In the genomic region with DNA sequence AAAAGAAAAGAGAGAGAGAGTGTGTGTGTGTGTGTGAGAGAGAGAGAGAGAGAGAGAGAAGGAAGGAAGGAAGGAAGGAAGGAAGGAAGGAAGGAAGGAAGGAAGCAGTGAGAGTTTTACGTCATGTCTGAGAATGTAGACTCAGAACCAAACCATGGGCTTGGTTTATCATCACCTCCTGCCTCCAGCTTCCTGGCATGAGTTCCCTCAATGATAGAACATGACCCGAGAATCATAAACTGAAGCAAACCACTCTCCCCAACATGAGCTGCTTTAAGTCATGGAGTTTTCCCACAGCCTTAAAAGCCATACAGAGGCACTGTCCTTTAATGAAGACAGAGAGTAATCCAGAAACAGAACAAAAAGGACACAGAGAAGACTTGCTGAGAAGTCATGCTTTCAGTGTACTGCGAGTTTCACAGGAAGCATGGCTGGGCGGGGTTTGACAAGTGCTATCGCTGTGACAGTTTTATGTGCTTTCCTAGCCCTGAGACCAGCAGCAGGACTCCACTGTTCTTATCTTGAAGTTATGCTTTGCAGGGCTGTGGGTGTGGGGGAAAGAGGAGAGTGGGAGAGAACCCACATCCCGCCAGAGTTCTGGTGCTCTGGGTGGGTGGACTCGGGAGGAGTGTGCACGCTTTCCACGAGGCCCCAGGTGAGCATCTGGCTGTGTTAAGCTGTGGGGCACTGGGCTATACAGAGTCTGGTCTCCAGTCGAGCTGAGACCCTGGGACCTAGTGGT, we compare ENCODE assay signal across 11 mouse cellular contexts. TPM values are rescaled to one million over a fixed set of nuclear protein-coding genes. Genes with fewer than 3 reads are reported as not detected.
DNase-seq lines count a peak whose midpoint lies in the region; ATAC-seq lines count a peak whose summit lies in the region.
"Had no signal": no experiment of that assay in that cellular context is flagged by ENCODE, and none has a peak within 500 bp of the region (broad histone marks: within the 10 kb centered on the region; RNA-seq: fewer than 3 reads in every experiment).

No protein-coding gene starts in this region.

- 0 out of 2 replicates have a peak overlapping the region, but pooled peaks have one; percentile 3 for H3K4me2 ChIP-seq in kidney, embryonic 15.5 days
- H3K4me2 ChIP-seq in forebrain, embryonic 15.5 days (replicated peaks): no peak overlapping the region
- H3K4me2 ChIP-seq: neural tube, embryonic 13.5 days had no signal

- H3K27me3 ChIP-seq in kidney, embryonic 15.5 days: no peaks in the 10 kb centered on the region
- H3K27me3 ChIP-seq in splenic B cell, adult 2 months (ENCODE audit: control insufficient read depth, insufficient read depth, low read length, poor library complexity, severe bottlenecking): no peaks in the 10 kb centered on the region
- H3K27me3 ChIP-seq in forebrain, embryonic 15.5 days: no peaks in the 10 kb centered on the region
- H3K27me3 ChIP-seq: neural tube, embryonic 13.5 days; Patski had no signal

- peak; percentile 96 for ATAC-seq in kidney, embryonic 15.5 days (replicated peaks; ENCODE audit: low FRiP score)
- ATAC-seq in forebrain, embryonic 15.5 days (replicated peaks): no peak
- ATAC-seq: Patski had no signal

- H3K36me3 ChIP-seq in kidney, embryonic 15.5 days: no peaks in the 10 kb centered on the region
- H3K36me3 ChIP-seq in splenic B cell, adult 2 months (ENCODE audit: control insufficient read depth, insufficient read depth, low read length, poor library complexity, severe bottlenecking): no peaks in the 10 kb centered on the region
- no peaks in the 10 kb centered on the region for H3K36me3 ChIP-seq in forebrain, embryonic 15.5 days
- H3K36me3 ChIP-seq: neural tube, embryonic 13.5 days had no signal

- H3K9me3 ChIP-seq in kidney, embryonic 15.5 days (replicated peaks): no peaks in the 10 kb centered on the region
- H3K9me3 ChIP-seq in forebrain, embryonic 15.5 days: no peaks in the 10 kb centered on the region
- H3K9me3 ChIP-seq: neural tube, embryonic 13.5 days had no signal

- H3K9ac ChIP-seq in kidney, embryonic 15.5 days: no peak overlapping the region
- H3K9ac ChIP-seq in forebrain, embryonic 15.5 days (replicated peaks): no peak overlapping the region
- H3K9ac ChIP-seq: neural tube, embryonic 13.5 days had no signal

- H3K4me3 ChIP-seq in kidney, embryonic 15.5 days (replicated peaks): no peak overlapping the region
- no peak overlapping the region for H3K4me3 ChIP-seq in forebrain, embryonic 15.5 days
- H3K4me3 ChIP-seq: neural tube, embryonic 13.5 days had no signal

- H3K27ac ChIP-seq in kidney, embryonic 15.5 days: peak overlapping the region; percentile 48
- no peak overlapping the region for H3K27ac ChIP-seq in forebrain, embryonic 15.5 days (replicated peaks)
- H3K27ac ChIP-seq: neural tube, embryonic 13.5 days had no signal

- H3K4me1 ChIP-seq in kidney, embryonic 15.5 days: peaks cover 3% of the 10 kb centered on the region; the same call in 1 of the 2 replicates
- H3K4me1 ChIP-seq in forebrain, embryonic 15.5 days: no peaks in the 10 kb centered on the region
- H3K4me1 ChIP-seq: neural tube, embryonic 13.5 days had no signal

- no peak for DNase-seq in kidney, adult 11 months
- peak; percentile 35 for DNase-seq in adrenal gland, postnatal 25 days
- DNase-seq in kidney, postnatal 4 days: peak; percentile 45 to 61
- DNase-seq in splenic B cell, adult 2 months (ENCODE audit: low read depth, low spot score): peak; percentile 25
- DNase-seq in left cerebral cortex, adult 11 months (ENCODE audit: low spot score): no peak
- DNase-seq in cerebellum, adult 18-20 months: no peak

- 38% methylated on average over 10 of the region's 10 CpGs for WGBS in kidney, embryonic 15.5 days
- WGBS in forebrain, embryonic 15.5 days: 87% methylated on average over 10 of the region's 10 CpGs

RNA-seq across cellular contexts. Expression of gene Serpinb9, which starts 9.7 kb away (rescaled TPM):
- polyA plus RNA-seq in kidney, embryonic 15.5 days (2015; fragmentation: Nextera tagmentation; extraction: Ambion mirVana): 8.8 and 9.3 TPM in 2 replicates
- 15.6 and 19.8 TPM in 2 replicates for total RNA-seq in adrenal gland, postnatal 25 days (2021)
- 0.98 and 1.5 TPM in 2 replicates for polyA plus RNA-seq in forebrain, embryonic 15.5 days (2015; fragmentation: Nextera tagmentation; extraction: Ambion mirVana)

RNA-seq across cellular contexts. Expression of gene Serpinb6b, which starts 28.3 kb away (rescaled TPM):
- 3.9 and 5.0 TPM in 2 replicates for polyA plus RNA-seq in kidney, embryonic 15.5 days (2015; fragmentation: Nextera tagmentation; extraction: Ambion mirVana)
- total RNA-seq in adrenal gland, postnatal 25 days (2021): 43.9 and 61.3 TPM in 2 replicates
- polyA plus RNA-seq in forebrain, embryonic 15.5 days (2015; fragmentation: Nextera tagmentation; extraction: Ambion mirVana): 1.1 and 1.6 TPM in 2 replicates

RNA-seq across cellular contexts. Expression of gene Serpinb9b, which starts 33.9 kb away (rescaled TPM):
- 0.14 TPM in 1 of 2 replicates, not detected in the other for polyA plus RNA-seq in kidney, embryonic 15.5 days (2015; fragmentation: Nextera tagmentation; extraction: Ambion mirVana)
- total RNA-seq in adrenal gland, postnatal 25 days (2021): 0.29 TPM in 1 of 2 replicates, not detected in the other
- polyA plus RNA-seq in forebrain, embryonic 15.5 days (2015; fragmentation: Nextera tagmentation; extraction: Ambion mirVana): 0.28 and 0.34 TPM in 2 replicates
- polyA plus RNA-seq: limb, embryonic 11.5 days had no signal

Comparison
In these comparisons a context has a peak if more than half of its experiments do, and no peak if none do; other contexts are left out.
1. DNase-seq: peak in adrenal gland, postnatal 25 days (single experiment), kidney, postnatal 4 days (2 of 2) and splenic B cell, adult 2 months (single experiment); none in kidney, adult 11 months (single experiment), left cerebral cortex, adult 11 months (single experiment) and cerebellum, adult 18-20 months (0 of 2).